Comparison of ENCODE assay signal across 10 mouse cellular contexts in genomic region chr9:54916401-54916800, GRCm38 (mm10). TPM values are rescaled to one million over a fixed set of nuclear protein-coding genes. Genes with fewer than 3 reads are reported as not detected.
A peak's percentile ranks its signal among the peaks of the same experiment; 100 is the strongest.
DNase-seq lines count a peak whose midpoint lies in the region; ATAC-seq and TF ChIP-seq lines count a peak whose summit lies in the region.
"Had no signal": no experiment of that assay in that cellular context is flagged by ENCODE, and none has a peak within 500 bp of the region (broad histone marks: within the 10 kb centered on the region; RNA-seq: fewer than 3 reads in every experiment).

No protein-coding gene starts in this region.

- peak overlapping the region; percentile 87 for H3K4me2 ChIP-seq in heart, embryonic 15.5 days

- H3K9ac ChIP-seq in heart, embryonic 15.5 days: no peak overlapping the region

- no peaks in the 10 kb centered on the region for H3K27me3 ChIP-seq in heart, embryonic 10.5 days (ENCODE audit: insufficient read depth, poor library complexity, severe bottlenecking)
- H3K27me3 ChIP-seq in heart, embryonic 15.5 days: no peaks in the 10 kb centered on the region
- no peaks in the 10 kb centered on the region for H3K27me3 ChIP-seq in midbrain, embryonic 10.5 days (ENCODE audit: low read depth, poor library complexity, severe bottlenecking)

- no peak for TF ChIP-seq CTCF in bone marrow macrophage, adult 2 months (IDR thresholded peaks at IDR 0.05; ENCODE audit: low read depth, low read length)

- no peak for DNase-seq in heart, embryonic 10.5 days (ENCODE audit: low spot score)
- DNase-seq in heart, postnatal 4 days: no peak
- no peak for DNase-seq in midbrain, embryonic 10.5 days (ENCODE audit: low spot score)
- DNase-seq in right cerebral cortex, postnatal 4 days: no peak
- no peak for DNase-seq in urinary bladder, postnatal 36 days (ENCODE audit: low spot score in 2 of 2)
- DNase-seq in thymus, postnatal 14 days: no peak

- 0 out of 2 replicates have a peak, but pooled peaks cover 3% of the 10 kb centered on the region for H3K9me3 ChIP-seq in heart, embryonic 10.5 days
- no peaks in the 10 kb centered on the region for H3K9me3 ChIP-seq in heart, embryonic 15.5 days (replicated peaks)
- no peaks in the 10 kb centered on the region; the same call in 1 of the 2 replicates for H3K9me3 ChIP-seq in midbrain, embryonic 10.5 days (replicated peaks)

- H3K4me3 ChIP-seq in heart, embryonic 10.5 days: peak overlapping the region; percentile 82
- peak overlapping the region; percentile 53; the same call in 1 of the 2 replicates for H3K4me3 ChIP-seq in bone marrow macrophage, adult 2 months (ENCODE audit: insufficient read depth, low read length)
- H3K4me3 ChIP-seq in heart, embryonic 15.5 days: peak overlapping the region; percentile 72; the same call in 1 of the 2 replicates
- H3K4me3 ChIP-seq in midbrain, embryonic 10.5 days: peak overlapping the region; percentile 78

- H3K27ac ChIP-seq in heart, embryonic 10.5 days: no peak overlapping the region
- no peak overlapping the region for H3K27ac ChIP-seq in bone marrow macrophage, adult 2 months (ENCODE audit: insufficient read depth, low read depth, low read length)
- no peak overlapping the region for H3K27ac ChIP-seq in heart, embryonic 15.5 days
- H3K27ac ChIP-seq in midbrain, embryonic 10.5 days (replicated peaks): no peak overlapping the region

- no peak for TF ChIP-seq POLR2A in bone marrow macrophage, adult 2 months (IDR thresholded peaks at IDR 0.05; ENCODE audit: borderline replicate concordance, low read depth, low read length)

- H3K36me3 ChIP-seq in heart, embryonic 10.5 days: peaks cover 6% of the 10 kb centered on the region; the same call in 1 of the 2 replicates
- H3K36me3 ChIP-seq in heart, embryonic 15.5 days: peaks cover 5% of the 10 kb centered on the region
- peaks cover 12% of the 10 kb centered on the region for H3K36me3 ChIP-seq in midbrain, embryonic 10.5 days

- H3K4me1 ChIP-seq in heart, embryonic 10.5 days: no peaks in the 10 kb centered on the region; the same call in 1 of the 2 replicates
- no peaks in the 10 kb centered on the region for H3K4me1 ChIP-seq in bone marrow macrophage, adult 2 months (ENCODE audit: control insufficient read depth, insufficient read depth, low read length)
- peaks cover 11% of the 10 kb centered on the region; the same call in 1 of the 2 replicates for H3K4me1 ChIP-seq in heart, embryonic 15.5 days (replicated peaks)
- peaks cover 9% of the 10 kb centered on the region for H3K4me1 ChIP-seq in midbrain, embryonic 10.5 days

- 64% methylated on average over 8 of the region's 8 CpGs for WGBS in heart, embryonic 10.5 days
- 68% methylated on average over 8 of the region's 8 CpGs for whole genome bisulfite sequencing in heart, embryonic 15.5 days
- WGBS in midbrain, embryonic 10.5 days: 72% methylated on average over 8 of the region's 8 CpGs

- peak; percentile 23 for ATAC-seq in heart, embryonic 15.5 days (replicated peaks; ENCODE audit: insufficient number of reproducible peaks, insufficient read depth, low FRiP score, low read depth)

RNA-seq across cellular contexts. Expression of gene Hykk, which starts 0.7 kb away (rescaled TPM):
- 3.3 and 3.6 TPM in 2 replicates for polyA plus RNA-seq in heart, embryonic 10.5 days (2016; fragmentation: Nextera tagmentation; extraction: Ambion mirVana)
- 1 to 10 TPM; 1.9 to 2.2 TPM for total RNA-seq in heart, postnatal 4 days (2021)
- polyA plus RNA-seq in bone marrow macrophage, adult 2 months (2012; ENCODE audit: insufficient read depth, insufficient read length, missing spikeins): 0.47 and 0.78 TPM in 2 replicates
- 2.1 and 2.6 TPM in 2 replicates for polyA plus RNA-seq in heart, embryonic 15.5 days (2015; fragmentation: Nextera tagmentation; extraction: Ambion mirVana)
- polyA plus RNA-seq in midbrain, embryonic 10.5 days (2016; fragmentation: Nextera tagmentation; extraction: Ambion mirVana): 3.9 and 5.4 TPM in 2 replicates
- polyA plus RNA-seq: G1E had no signal

RNA-seq across cellular contexts. Expression of gene Psma4, which starts 34.2 kb away (rescaled TPM):
- polyA plus RNA-seq in heart, embryonic 10.5 days (2016; fragmentation: Nextera tagmentation; extraction: Ambion mirVana): 269 and 307 TPM in 2 replicates
- total RNA-seq in heart, postnatal 4 days (2021): 100 to 1,000 TPM; 158 to 161 TPM
- polyA plus RNA-seq in bone marrow macrophage, adult 2 months (2012; ENCODE audit: insufficient read depth, insufficient read length, missing spikeins): 159 and 175 TPM in 2 replicates
- 201 and 205 TPM in 2 replicates for polyA plus RNA-seq in heart, embryonic 15.5 days (2015; fragmentation: Nextera tagmentation; extraction: Ambion mirVana)
- 314 and 322 TPM in 2 replicates for polyA plus RNA-seq in midbrain, embryonic 10.5 days (2016; fragmentation: Nextera tagmentation; extraction: Ambion mirVana)

RNA-seq across cellular contexts. Expression of gene AY074887, which starts 34.4 kb away (rescaled TPM):
- 0.78 and 1.2 TPM in 2 replicates for polyA plus RNA-seq in heart, embryonic 10.5 days (2016; fragmentation: Nextera tagmentation; extraction: Ambion mirVana)
- total RNA-seq in heart, postnatal 4 days (2021): not detected
- 1.1 and 1.2 TPM in 2 replicates for polyA plus RNA-seq in bone marrow macrophage, adult 2 months (2012; ENCODE audit: insufficient read depth, insufficient read length, missing spikeins)
- 0.62 and 0.87 TPM in 2 replicates for polyA plus RNA-seq in heart, embryonic 15.5 days (2015; fragmentation: Nextera tagmentation; extraction: Ambion mirVana)
- polyA plus RNA-seq in midbrain, embryonic 10.5 days (2016; fragmentation: Nextera tagmentation; extraction: Ambion mirVana): 0.97 and 1.3 TPM in 2 replicates
- total RNA-seq: G1E; heart, adult 18-20 months had no signal
- polyA plus RNA-seq: G1E had no signal

RNA-seq across cellular contexts. Expression of gene Ireb2, which starts 52.8 kb away (rescaled TPM):
- polyA plus RNA-seq in heart, embryonic 10.5 days (2016; fragmentation: Nextera tagmentation; extraction: Ambion mirVana): 31.0 and 31.2 TPM in 2 replicates
- total RNA-seq in heart, postnatal 4 days (2021): 10 to 100 TPM; 47.3 to 48.2 TPM
- polyA plus RNA-seq in bone marrow macrophage, adult 2 months (2012; ENCODE audit: insufficient read depth, insufficient read length, missing spikeins): 33.2 and 36.4 TPM in 2 replicates
- polyA plus RNA-seq in heart, embryonic 15.5 days (2015; fragmentation: Nextera tagmentation; extraction: Ambion mirVana): 18.2 and 19.7 TPM in 2 replicates
- 42.1 and 45.2 TPM in 2 replicates for polyA plus RNA-seq in midbrain, embryonic 10.5 days (2016; fragmentation: Nextera tagmentation; extraction: Ambion mirVana)
